Mouse (Mus musculus): ENCODE results near the gene Usp17lb.
"Not testable (repeated sequence)": the region's sequence is repeated elsewhere in the genome, so short reads cannot be mapped to it uniquely, and the experiment has no call there.

The Usp17lb gene

GRCm38 (mm10) chr7:104842503-104842902, at the start of gene Usp17lb:
Usp17lb (minus strand) TSS chr7:104842603.
- DNase-seq: no peak

DNA sequence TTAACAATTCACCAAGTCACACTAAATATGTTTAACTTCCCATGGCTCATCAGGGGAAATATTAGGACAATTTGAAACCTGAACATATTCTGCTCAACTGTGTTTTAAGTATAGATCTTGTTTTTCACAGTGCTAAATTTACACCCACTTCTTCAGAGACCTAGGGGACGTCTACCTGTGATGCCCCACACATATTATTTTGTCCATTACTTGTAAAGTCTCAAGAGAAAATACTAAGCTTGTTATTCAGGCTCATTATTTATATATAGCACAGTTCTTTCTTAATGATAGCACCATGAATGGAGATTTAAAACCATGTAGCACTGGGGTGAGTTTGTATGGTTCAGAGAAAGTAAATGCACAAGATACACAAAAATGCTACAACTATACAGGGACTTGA, 35.3 kb upstream of the Usp17lb start, which contains the start of gene Olfr665:
TSS of gene Olfr665 (plus strand) at position 301 of the 400 bp plus-strand sequence.
- DNase-seq: no peak

GRCm38 (mm10) chr7:104861381-104861780, 19.0 kb upstream of the Usp17lb start:
- DNase-seq: no peak

GRCm38 (mm10) chr7:104857683-104858082, 15.3 kb upstream of the Usp17lb start:
- DNase-seq: no peak

DNA sequence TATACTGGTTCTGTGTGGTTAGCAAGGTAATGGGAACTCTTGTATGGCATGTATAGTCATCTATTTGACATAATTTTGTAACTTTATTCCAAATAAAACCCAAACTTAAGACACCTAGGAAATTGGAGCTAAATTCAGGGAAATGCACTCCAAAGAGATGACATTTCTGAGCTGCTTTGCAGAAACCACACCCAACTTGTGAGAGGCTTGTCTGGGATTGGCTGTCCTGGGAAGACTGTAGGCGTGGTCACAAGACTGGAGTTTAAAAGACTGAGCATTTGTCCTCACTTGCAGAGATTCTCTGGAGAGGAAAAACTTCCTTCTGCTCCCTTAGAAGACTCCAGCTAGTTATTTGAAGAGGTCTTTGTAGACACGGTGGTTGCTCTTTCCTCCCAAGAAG, 14.3 kb upstream of the Usp17lb start, which contains the start of gene Usp17la:
TSS of gene Usp17la (plus strand) at position 301 of the 400 bp plus-strand sequence.
- DNase-seq: not testable (repeated sequence)

- DNase-seq: no peak
Measured at GRCm38 (mm10) chr7:104855248-104855750, 12.9 kb upstream of the Usp17lb start.

GRCm38 (mm10) chr7:104851546-104851945, 9.1 kb upstream of the Usp17lb start:
- not testable (repeated sequence) for DNase-seq

- no peak for DNase-seq
Measured at GRCm38 (mm10) chr7:104843731-104844287, 1.4 kb upstream of the Usp17lb start.

- DNase-seq: not testable (repeated sequence)
Measured at GRCm38 (mm10) chr7:104810335-104810734, 32.1 kb downstream of the Usp17lb start.

- DNase-seq: no peak
Measured at GRCm38 (mm10) chr7:104790796-104791195, 51.6 kb downstream of the Usp17lb start.

Data from layer of hippocampus, adult 9-11 months (tissue).